Mouse (Mus musculus) spleen, adult 2 months (tissue): ENCODE data around the gene Ifit1bl2. TPM values are rescaled to one million over a fixed set of nuclear protein-coding genes. Genes with fewer than 3 reads are reported as not detected.
A peak's percentile ranks its signal among the peaks of the same experiment; 100 is the strongest.
"Not testable (repeated sequence)": the region's sequence is repeated elsewhere in the genome, so short reads cannot be mapped to it uniquely, and the experiment has no call there.

Source experiments
- DNase-seq, 2 experiments: peaks; one replicate each; pipeline versions ENCODE4 v3.0.0 to v3.0.0-alpha.2; 2012 to 2021; ENCODE audit warnings: low spot score in 2 of 2, low read depth in 1 of 2
- H3K27ac ChIP-seq: fragments of 200-500 bp; 2 replicates; pipeline ENCODE4 v1.5.1; 2012; ENCODE audit warnings: low read length, inconsistent platforms; ENCODE audit not compliant: insufficient read depth
- H3K27me3 ChIP-seq: fragments of 200-500 bp; 2 replicates; pipeline ENCODE4 v1.6.1; 2012; ENCODE audit warnings: mild to moderate bottlenecking, moderate library complexity, low read length, inconsistent platforms; ENCODE audit not compliant: control insufficient read depth, insufficient read depth
- H3K36me3 ChIP-seq: fragments of 200-500 bp; 2 replicates; pipeline ENCODE4 v1.6.1; 2012; ENCODE audit warnings: mild to moderate bottlenecking, low read length, inconsistent platforms; ENCODE audit not compliant: control insufficient read depth, insufficient read depth
- H3K4me1 ChIP-seq: fragments of 200-500 bp; 2 replicates; pipeline ENCODE4 v1.6.1; 2011; ENCODE audit warnings: inconsistent platforms; ENCODE audit not compliant: control insufficient read depth, insufficient read depth, insufficient read length
- H3K4me3 ChIP-seq: fragments of 200-500 bp; 2 replicates; pipeline ENCODE4 v1.5.1; 2011; ENCODE audit warnings: mild to moderate bottlenecking, inconsistent platforms; ENCODE audit not compliant: insufficient read depth, insufficient read length; ENCODE audit errors: extremely low read depth
- CTCF ChIP-seq: fragments of 200-500 bp; IDR thresholded peaks from 2 replicates; pipeline ENCODE4 v1.5.1; 2011; ENCODE audit warnings: mild to moderate bottlenecking, inconsistent platforms; ENCODE audit not compliant: insufficient read depth, insufficient read length, insufficient replicate concordance; ENCODE audit errors: extremely low read depth
- POLR2A ChIP-seq: fragments of 200-500 bp; IDR thresholded peaks from 2 replicates; pipeline ENCODE4 v1.6.1; 2011; ENCODE audit warnings: low read depth, low read length, inconsistent platforms
- WGBS: fragments of 180-500 bp; shearing (Covaris S2); methylation state at CpG from one replicate; pipeline ENCODE4 v1.1.7; 2018; 5-methylcytosine and 5-hydroxymethylcytosine counted together
- polyA plus RNA-seq: library from polyadenylated mRNA; depleted of rRNA; stranded (reverse); fragments of >200 nt; gene quantifications from 2 replicates; pipeline ENCODE4 v1.2.3, GENCODE M21; 2012

The Ifit1bl2 gene
- polyA plus RNA-seq, 1 experiment: 0.05 TPM

- H3K27ac ChIP-seq: peak overlapping the region; percentile 11; the same call in 1 of the 2 replicates
- H3K36me3 ChIP-seq: no peaks in the 10 kb centered on the region
- H3K4me3 ChIP-seq: no peak overlapping the region
Observed at GRCm38 (mm10) chr19:34656511-34657298, 16.2 kb upstream of the Ifit1bl2 start.

GRCm38 (mm10) chr19:34655227-34655805, 14.8 kb upstream of the Ifit1bl2 start:
- Histone ChIP-seq H3K4me3 (no peak overlapping the region), H3K36me3 (no peaks in the 10 kb centered on the region), H3K27me3 (no peaks in the 10 kb centered on the region), H3K27ac (no peak overlapping the region), H3K4me1 (no peaks in the 10 kb centered on the region)
- TF ChIP-seq CTCF (no peak), POLR2A (no peak)
- WGBS: 92% methylated on average over 10 of the region's 10 CpGs
- DNase-seq: no peak

More at GRCm38 (mm10) chr19:34656511-34657298, 16.2 kb upstream of the Ifit1bl2 start:
- TF ChIP-seq POLR2A (no peak), CTCF (no peak)
- DNase-seq: no peak
- Histone ChIP-seq H3K27me3 (no peaks in the 10 kb centered on the region), H3K4me1 (no peaks in the 10 kb centered on the region)
- WGBS: 49% methylated on average over 2 of the region's 2 CpGs

GRCm38 (mm10) chr19:34650997-34651396, 10.5 kb upstream of the Ifit1bl2 start:
- WGBS: 87% methylated on average over 6 of the region's 6 CpGs
- no peak overlapping the region for H3K27ac ChIP-seq
- TF ChIP-seq CTCF: no peak
- H3K4me3 ChIP-seq: no peak overlapping the region
- no peaks in the 10 kb centered on the region for H3K4me1 ChIP-seq
- H3K36me3 ChIP-seq: no peaks in the 10 kb centered on the region
- no peaks in the 10 kb centered on the region for H3K27me3 ChIP-seq
- no peak for DNase-seq

- no peak for TF ChIP-seq POLR2A
- TF ChIP-seq CTCF: no peak
Observed at GRCm38 (mm10) chr19:34650276-34650675, 9.7 kb upstream of the Ifit1bl2 start.

GRCm38 (mm10) chr19:34647630-34648029, 7.1 kb upstream of the Ifit1bl2 start:
- 94% methylated on average over 8 of the region's 8 CpGs for whole genome bisulfite sequencing
- not testable (repeated sequence) for H3K4me3 ChIP-seq, DNase-seq, H3K27me3 ChIP-seq, H3K4me1 ChIP-seq, H3K36me3 ChIP-seq, H3K27ac ChIP-seq

More at GRCm38 (mm10) chr19:34650276-34650675, 9.7 kb upstream of the Ifit1bl2 start:
- DNase-seq: no peak
- no peak overlapping the region for H3K27ac ChIP-seq
- no peaks in the 10 kb centered on the region for H3K36me3 ChIP-seq
- no peaks in the 10 kb centered on the region for H3K4me1 ChIP-seq
- WGBS: 68% methylated on average over 3 of the region's 3 CpGs
- no peaks in the 10 kb centered on the region for H3K27me3 ChIP-seq
- no peak overlapping the region for H3K4me3 ChIP-seq

GRCm38 (mm10) chr19:34642616-34643015, 2.1 kb upstream of the Ifit1bl2 start:
- 88% methylated on average over 5 of the region's 5 CpGs for WGBS

More at GRCm38 (mm10) chr19:34642616-34643015, 2.1 kb upstream of the Ifit1bl2 start:
- H3K27me3 ChIP-seq: no peaks in the 10 kb centered on the region
- DNase-seq: no peak
- no peaks in the 10 kb centered on the region for H3K36me3 ChIP-seq
- no peak for TF ChIP-seq CTCF
- TF ChIP-seq POLR2A: no peak
- H3K4me1 ChIP-seq: peaks cover 6% of the 10 kb centered on the region; the same call in 1 of the 2 replicates
- H3K27ac ChIP-seq: no peak overlapping the region
- no peak overlapping the region for H3K4me3 ChIP-seq
